Mouse (Mus musculus): ENCODE results near the gene Pofut1.
A peak's percentile ranks its signal among the peaks of the same experiment; 100 is the strongest.
"Not testable (repeated sequence)": the region's sequence is repeated elsewhere in the genome, so short reads cannot be mapped to it uniquely, and the experiment has no call there.

The Pofut1 gene

GRCm38 (mm10) chr2:153239021-153239859, 2.1 kb upstream of the Pofut1 start:
- DNase-seq, result no peak

- DNase-seq, result no peak
Observed at GRCm38 (mm10) chr2:153239860-153240480, 1.4 kb upstream of the Pofut1 start.

- DNase-seq, result peak; percentile 22 to 59
Observed at GRCm38 (mm10) chr2:153240701-153241235, 565 bp upstream of the Pofut1 start.

GRCm38 (mm10) chr2:153242156-153242555, 823 bp downstream of the Pofut1 start:
- no peak for DNase-seq

DNA sequence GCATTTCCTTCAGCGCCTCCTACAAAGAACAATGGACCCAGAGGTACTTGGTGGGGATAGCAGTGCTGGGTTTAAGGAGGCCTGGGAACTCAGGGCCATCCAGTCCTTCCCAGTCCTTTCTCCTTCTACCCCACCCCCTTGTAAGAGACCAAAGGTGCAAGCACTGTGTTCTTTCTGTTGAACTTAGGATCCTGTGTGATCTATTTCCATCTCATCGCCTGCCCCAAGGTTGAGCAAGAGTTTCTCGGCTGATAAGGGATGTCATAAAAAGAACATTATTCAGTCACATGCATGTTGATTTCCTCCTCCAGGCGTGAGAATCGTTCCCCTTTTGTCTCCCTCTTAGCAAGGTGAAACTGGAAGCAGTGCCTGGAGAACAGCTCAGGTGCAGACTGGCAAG, 8.4 kb downstream of the Pofut1 start:
- DNase-seq, result no peak

DNA sequence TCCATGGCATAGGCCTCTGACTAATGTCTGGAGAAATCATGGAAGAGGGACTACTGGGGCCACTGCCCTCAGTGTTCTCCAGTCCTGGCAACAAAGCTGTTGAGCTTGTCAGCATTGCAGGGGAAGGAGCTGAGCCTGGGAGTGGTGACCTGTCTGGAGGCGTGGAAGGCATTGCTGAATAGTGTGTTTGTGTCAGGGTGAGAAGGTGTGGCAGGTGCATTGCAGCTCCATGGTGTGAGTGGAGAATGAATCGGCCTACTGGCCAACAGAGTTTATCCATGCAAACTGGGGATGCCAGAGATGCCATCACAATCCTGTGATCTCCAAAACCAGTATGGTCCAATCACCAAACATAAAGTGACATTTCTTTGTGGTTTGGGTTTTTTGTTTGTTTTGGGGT, 15.3 kb downstream of the Pofut1 start:
- DNase-seq, result no peak

GRCm38 (mm10) chr2:153259030-153259863, 17.9 kb downstream of the Pofut1 start:
- DNase-seq, result no peak

DNA sequence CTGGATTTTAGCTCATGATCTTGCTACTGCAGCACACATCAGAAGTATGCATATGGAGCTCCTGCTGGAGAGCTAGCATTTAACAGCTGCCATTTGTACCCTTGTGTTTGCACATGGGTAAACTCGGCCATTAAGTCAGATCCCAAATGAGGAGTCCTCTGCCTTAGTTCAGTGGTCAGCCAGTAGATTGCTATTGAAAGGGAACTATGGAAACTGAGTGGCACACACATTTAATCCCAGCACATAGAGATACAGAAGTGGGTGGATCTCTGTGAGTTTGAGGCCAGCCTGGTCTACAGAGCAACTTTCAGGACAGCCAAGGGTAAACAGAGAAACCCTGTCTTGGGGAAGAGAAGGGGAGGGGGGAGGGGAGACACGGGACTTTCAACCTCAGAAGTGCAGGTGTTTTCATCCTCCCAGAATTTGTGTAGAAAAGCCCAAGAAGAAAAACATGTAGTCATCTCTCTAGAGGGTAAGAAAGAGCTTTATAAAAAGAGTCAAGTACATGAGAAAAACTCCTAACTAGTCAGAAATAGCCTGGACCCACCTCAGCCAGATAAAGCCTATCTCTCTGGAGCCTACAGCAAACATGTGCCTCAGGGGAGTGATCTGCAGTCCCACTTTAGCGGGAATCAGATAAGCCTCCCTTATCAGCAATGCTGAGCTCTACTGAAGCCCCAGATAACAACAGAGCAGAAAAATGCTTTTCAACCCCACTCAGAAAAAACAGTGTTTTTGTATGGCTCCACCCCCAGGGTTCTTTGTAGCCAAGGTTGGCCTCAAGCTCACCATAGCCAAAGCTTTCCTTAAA, 18.7 kb downstream of the Pofut1 start:
- no peak for DNase-seq

- no peak for DNase-seq
Observed at GRCm38 (mm10) chr2:153263053-153263452, 21.7 kb downstream of the Pofut1 start.

GRCm38 (mm10) chr2:153267331-153267730, 26.0 kb downstream of the Pofut1 start:
- no peak for DNase-seq

DNA sequence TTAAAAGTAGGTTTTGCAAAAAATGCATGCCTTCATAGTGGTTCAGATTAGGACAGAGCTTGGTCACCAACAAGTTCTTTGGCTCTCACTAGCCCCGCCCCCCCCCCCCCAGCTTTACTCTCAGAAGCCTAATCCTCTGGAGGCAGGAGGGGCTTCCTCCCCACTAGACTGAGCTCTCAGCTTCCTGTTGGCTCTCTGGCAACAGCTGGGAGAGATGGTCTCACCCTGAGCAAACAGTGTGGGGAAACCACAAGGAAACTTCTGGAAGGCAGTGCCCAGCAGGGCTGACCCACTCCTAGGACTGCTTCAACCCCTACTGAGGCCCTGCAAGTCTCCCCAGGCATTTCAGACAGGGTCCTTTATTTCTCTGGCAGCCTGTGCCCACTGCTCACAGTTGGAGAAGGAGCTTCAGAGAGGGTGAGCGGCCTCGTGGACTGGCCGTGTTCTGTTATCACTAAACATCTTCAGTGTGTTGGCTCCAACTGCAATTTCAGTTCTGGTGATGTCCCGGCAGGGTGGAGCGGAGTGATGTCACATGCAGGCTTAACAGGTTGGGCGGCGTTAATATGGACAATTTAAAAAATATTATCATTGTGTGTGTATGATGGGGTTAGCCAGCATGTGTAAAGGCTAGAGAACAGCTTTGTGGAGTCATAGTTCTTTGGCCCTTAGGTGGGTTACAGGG, 29.0 kb downstream of the Pofut1 start:
- DNase-seq, result not testable (repeated sequence)

DNA sequence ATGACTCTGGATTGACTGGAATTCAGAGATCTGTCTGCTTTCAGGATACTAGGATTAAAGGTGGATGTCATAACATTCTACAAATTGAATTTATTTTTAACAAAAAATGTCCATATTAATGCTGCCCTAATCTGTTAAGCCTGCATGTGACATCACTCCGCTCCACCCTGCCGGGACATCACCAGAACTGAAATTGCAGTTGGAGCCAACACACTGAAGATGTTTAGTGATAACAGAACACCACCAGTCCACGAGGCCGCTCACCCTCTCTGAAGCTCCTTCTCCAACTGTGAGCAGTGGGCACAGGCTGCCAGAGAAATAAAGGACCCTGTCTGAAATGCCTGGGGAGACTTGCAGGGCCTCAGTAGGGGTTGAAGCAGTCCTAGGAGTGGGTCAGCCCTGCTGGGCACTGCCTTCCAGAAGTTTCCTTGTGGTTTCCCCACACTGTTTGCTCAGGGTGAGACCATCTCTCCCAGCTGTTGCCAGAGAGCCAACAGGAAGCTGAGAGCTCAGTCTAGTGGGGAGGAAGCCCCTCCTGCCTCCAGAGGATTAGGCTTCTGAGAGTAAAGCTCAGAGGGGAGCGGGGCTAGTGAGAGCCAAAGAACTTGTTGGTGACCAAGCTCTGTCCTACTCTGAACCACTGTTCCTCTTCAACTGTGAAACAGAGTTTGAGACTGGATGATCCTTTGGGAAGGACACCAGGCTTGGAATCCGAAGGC, 33.0 kb downstream of the Pofut1 start:
- not testable (repeated sequence) for DNase-seq

DNA sequence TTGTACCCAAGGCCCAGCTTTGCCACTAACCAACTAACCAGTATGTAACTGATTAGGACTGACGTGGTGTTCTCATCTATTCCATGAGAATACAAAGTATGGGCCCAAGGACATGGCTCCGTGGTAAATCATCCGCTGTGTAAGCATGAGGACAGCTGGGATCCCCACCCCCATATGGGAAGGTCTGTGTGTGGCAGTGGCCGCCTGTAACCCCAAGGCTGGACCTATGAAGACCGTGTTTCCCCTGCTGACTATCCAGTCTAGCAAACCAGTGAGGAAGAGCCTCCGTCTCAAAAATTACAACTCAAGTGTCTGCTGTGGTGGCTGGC, 33.5 kb downstream of the Pofut1 start:
- no peak for DNase-seq

GRCm38 (mm10) chr2:153275577-153275976, 34.2 kb downstream of the Pofut1 start:
- DNase-seq, result not testable (repeated sequence)

DNA sequence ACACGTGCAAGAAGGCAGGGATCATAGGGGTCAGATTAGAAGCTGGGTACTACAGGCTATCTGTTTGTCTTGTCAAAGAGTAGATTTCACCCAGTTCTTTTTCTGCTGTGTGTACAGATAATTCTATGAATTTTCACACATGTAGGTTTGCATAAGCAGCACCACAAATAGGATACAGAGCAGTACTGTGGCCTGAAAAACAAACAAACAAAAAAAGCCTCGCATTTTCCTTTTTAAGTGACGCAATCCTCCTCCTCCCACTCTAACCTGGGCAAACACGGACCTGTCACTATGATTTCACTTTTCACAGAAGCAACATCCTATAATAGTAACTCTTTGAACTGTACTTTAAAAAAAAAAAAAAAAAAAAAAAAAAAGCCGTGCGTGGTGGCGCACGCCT, 35.1 kb downstream of the Pofut1 start:
- DNase-seq, result no peak

- not testable (repeated sequence) for DNase-seq
Observed at GRCm38 (mm10) chr2:153276846-153277245, 35.5 kb downstream of the Pofut1 start.

- DNase-seq, result no peak
Observed at GRCm38 (mm10) chr2:153278357-153278756, 37.0 kb downstream of the Pofut1 start.

GRCm38 (mm10) chr2:153283919-153284318, 42.6 kb downstream of the Pofut1 start:
- DNase-seq, result no peak

DNA sequence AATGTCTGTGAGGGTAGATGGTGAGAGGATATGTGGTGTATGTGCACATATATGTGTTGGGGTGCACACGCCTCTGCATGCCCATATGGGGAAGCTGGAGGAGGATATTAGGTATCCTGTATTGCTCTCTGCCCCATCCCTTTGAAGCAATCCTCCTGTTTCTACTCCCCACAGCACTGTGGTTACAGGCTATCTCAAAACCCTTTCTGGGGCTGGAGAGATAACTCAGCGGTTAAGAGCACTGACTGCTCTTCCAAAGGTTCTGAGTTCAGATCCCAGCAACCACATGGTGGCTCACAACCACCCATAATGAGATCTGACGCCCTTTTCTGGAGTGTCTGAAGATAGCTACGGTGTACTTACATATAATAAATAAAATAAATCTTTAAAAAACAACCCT, 45.2 kb downstream of the Pofut1 start:
- DNase-seq, result no peak

- peak; percentile 66 to 70 for DNase-seq
Observed at GRCm38 (mm10) chr2:153287835-153288234, 46.5 kb downstream of the Pofut1 start.

All from kidney, postnatal 25 days (tissue).